Mouse (Mus musculus) testis, adult 2 months (tissue): Measurements from ENCODE around the gene Atg4a-ps.

ENCODE experiments used
- CTCF ChIP-seq: fragments of 200-500 bp; IDR thresholded peaks from 2 replicates; pipeline ENCODE4 v1.5.1; 2012; ENCODE audit warnings: low read depth, mild to moderate bottlenecking, inconsistent platforms, low read length, moderate library complexity; ENCODE audit not compliant: control insufficient read depth, insufficient read depth, insufficient replicate concordance
- POLR2A ChIP-seq: fragments of 200-500 bp; IDR thresholded peaks from 2 replicates; pipeline ENCODE4 v1.6.1; 2012; ENCODE audit warnings: low read depth, mild to moderate bottlenecking, inconsistent platforms, low read length, moderate library complexity; ENCODE audit not compliant: control insufficient read depth

DNA sequence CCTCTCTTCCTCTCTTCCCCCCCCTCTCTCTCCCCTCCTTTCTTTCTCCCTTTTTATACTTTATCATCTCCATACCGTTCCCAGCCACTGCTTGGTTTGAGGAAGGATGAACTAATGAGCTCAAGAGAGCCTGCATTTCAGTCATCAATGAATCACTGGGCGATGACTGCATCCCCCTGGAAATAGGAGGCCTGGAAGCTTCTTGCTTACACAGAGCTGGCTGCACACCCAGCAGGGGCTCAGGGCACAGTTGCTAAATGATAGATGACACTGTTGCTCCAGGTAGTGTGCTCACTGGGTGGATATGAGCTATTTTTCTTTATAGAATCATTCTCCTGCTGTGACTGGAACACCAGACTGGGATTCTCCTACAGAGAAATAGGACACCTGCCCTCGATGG, 49.7 kb upstream of the Atg4a-ps start:
- TF ChIP-seq CTCF (no peak), POLR2A (no peak)
